Mouse (Mus musculus) ES-E14 (cell line): ENCODE data around the gene Ston1. TPM values are rescaled to one million over a fixed set of nuclear protein-coding genes. Genes with fewer than 3 reads are reported as not detected.

Source experiments
- DNase-seq: peaks from one replicate; pipeline ENCODE4 v3.0.0-alpha.2; 2013; ENCODE audit warnings: low read depth, low spot score
- H3K27ac ChIP-seq: 2 replicates; pipeline ENCODE4 v1.5.1; 2012; ENCODE audit warnings: low read depth, mild to moderate bottlenecking, low read length, moderate library complexity, mixed read lengths; ENCODE audit not compliant: poor library complexity, insufficient read depth, severe bottlenecking
- H3K36me3 ChIP-seq: 2 replicates; pipeline ENCODE4 v1.6.1; 2012; ENCODE audit warnings: mild to moderate bottlenecking, low read length, moderate library complexity, mixed read lengths; ENCODE audit not compliant: control insufficient read depth, poor library complexity, insufficient read depth, severe bottlenecking
- H3K4me1 ChIP-seq, 2 experiments: fragments of 150-350 bp in 1 of 2; sonication (generic) in 1 of 2; 2 replicates each; pipeline ENCODE4 v1.6.1; 2012; ENCODE audit warnings: low read length in 2 of 2, mild to moderate bottlenecking in 1 of 2, mixed read lengths in 1 of 2; ENCODE audit not compliant: control insufficient read depth in 2 of 2, insufficient read depth in 2 of 2, poor library complexity in 1 of 2
- H3K4me3 ChIP-seq, 2 experiments: fragments of 150-350 bp in 1 of 2; sonication (generic) in 1 of 2; 2 replicates each; pipeline ENCODE4 v1.5.1; 2012; ENCODE audit warnings: low read length in 2 of 2, low read depth in 1 of 2, mild to moderate bottlenecking in 1 of 2, mixed read lengths in 1 of 2; ENCODE audit not compliant: insufficient read depth in 1 of 2, poor library complexity in 1 of 2, severe bottlenecking in 1 of 2
- H3K9ac ChIP-seq: 2 replicates; pipeline ENCODE4 v1.6.1; 2012; ENCODE audit warnings: low read depth, mild to moderate bottlenecking, low read length, mixed read lengths; ENCODE audit not compliant: poor library complexity, insufficient read depth, severe bottlenecking
- H3K9me3 ChIP-seq: fragments of 150-350 bp; sonication (generic); 2 replicates; pipeline ENCODE4 v1.6.1; 2012; ENCODE audit warnings: low read depth, mild to moderate bottlenecking, low read length; ENCODE audit not compliant: control insufficient read depth, insufficient read depth
- CHD2 ChIP-seq: IDR thresholded peaks from 2 replicates; pipeline ENCODE4 v1.6.1; 2014; ENCODE audit warnings: mild to moderate bottlenecking, low read depth, low read length, inconsistent platforms
- HCFC1 ChIP-seq: IDR thresholded peaks from 2 replicates; pipeline ENCODE4 v1.6.1; 2012; ENCODE audit warnings: low read length, inconsistent platforms, borderline replicate concordance; ENCODE audit not compliant: insufficient read depth
- MAFK ChIP-seq: IDR thresholded peaks from 2 replicates; pipeline ENCODE4 v1.6.1; 2014; ENCODE audit warnings: mild to moderate bottlenecking, low read depth, low read length, inconsistent platforms; ENCODE audit not compliant: insufficient read depth
- ZC3H11A ChIP-seq: IDR thresholded peaks from 2 replicates; pipeline ENCODE4 v1.6.1; 2012; ENCODE audit warnings: low read depth, mild to moderate bottlenecking, inconsistent platforms, low read length, borderline replicate concordance
- ZNF384 ChIP-seq: IDR thresholded peaks from 2 replicates; pipeline ENCODE4 v1.6.1; 2012; ENCODE audit warnings: low read depth, low read length, inconsistent platforms
- in situ Hi-C, 2 experiments: fragments of 600-800 bp; cut with MboI; formaldehyde crosslinking; loops; one replicate each; pipeline ENCODE4 v1.15.1; 2025; ENCODE audit warnings: low sequenced_read_pairs in 2 of 2, inconsistent platforms in 1 of 2; ENCODE audit not compliant: unreplicated experiment in 2 of 2
- total RNA-seq: library from RNA; depleted of rRNA; stranded (reverse); fragments of 300-350 nt; gene quantifications from 2 replicates; pipeline ENCODE4 v1.2.3, GENCODE M21; 2012; rRNA removed

Ston1 gene
- 4.0 and 4.5 TPM in 2 replicates for total RNA-seq

DNA sequence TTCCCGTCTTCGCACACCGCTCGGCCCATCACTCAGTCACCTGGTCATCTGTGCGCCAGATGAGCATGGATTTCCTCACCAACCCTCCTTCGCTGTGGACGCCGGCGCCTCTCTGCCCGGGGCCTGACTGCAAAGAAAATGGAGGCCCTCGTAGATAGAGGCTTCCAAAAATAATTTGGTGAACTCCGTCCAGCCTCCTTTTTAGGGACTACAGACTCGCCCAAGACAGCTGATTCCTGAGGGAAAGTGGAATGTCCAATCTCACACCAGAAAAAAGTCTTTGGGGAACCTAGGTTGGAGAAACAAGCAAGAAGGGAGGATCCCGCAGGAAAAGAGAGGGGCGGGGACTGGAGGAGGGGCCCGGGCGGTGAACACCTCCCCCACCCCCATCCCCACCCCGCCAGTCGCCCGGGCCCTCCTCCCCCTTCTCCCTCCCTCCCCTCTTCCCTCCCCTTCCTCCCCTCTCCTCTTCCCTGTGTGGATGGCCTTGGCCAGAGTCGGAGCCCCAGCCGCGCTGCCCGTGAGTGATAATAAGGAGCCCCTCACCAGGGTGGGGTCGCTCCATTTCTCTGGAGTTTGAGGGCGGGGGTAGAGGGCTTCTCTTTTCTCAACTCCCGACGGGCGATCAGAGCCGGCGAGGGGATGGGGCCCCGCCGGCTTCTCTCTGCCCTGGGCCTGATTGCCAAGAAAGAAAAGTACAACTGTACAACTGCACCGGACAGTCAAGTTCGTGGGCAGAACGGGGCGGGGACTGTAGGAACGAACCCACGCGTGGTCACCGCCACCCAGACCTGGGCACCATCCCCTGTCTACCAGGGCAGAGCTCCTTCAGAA lies at the start of gene Ston1:
TSS of gene Ston1 (plus strand) at position 463 of the 834 bp plus-strand sequence.
- Histone ChIP-seq H3K9me3 (no peaks in the 10 kb centered on the region), H3K27ac (peak within 1 kb of the TSS; percentile 86), H3K9ac (peak within 1 kb of the TSS; percentile 79), H3K4me1 (peaks cover 1 to 8% of the 10 kb centered on the region in 2 experiments; a peak in 1 of 4 replicates), H3K36me3 (no peaks in the 10 kb centered on the region), H3K4me3 (peak within 1 kb of the TSS; percentile 76 to 85)
- in situ Hi-C loops = no loop called here
- peak; percentile 74 for DNase-seq
- TF ChIP-seq HCFC1 (peak; percentile 48; the same call in 1 of the 2 replicates), CHD2 (no peak)

DNA sequence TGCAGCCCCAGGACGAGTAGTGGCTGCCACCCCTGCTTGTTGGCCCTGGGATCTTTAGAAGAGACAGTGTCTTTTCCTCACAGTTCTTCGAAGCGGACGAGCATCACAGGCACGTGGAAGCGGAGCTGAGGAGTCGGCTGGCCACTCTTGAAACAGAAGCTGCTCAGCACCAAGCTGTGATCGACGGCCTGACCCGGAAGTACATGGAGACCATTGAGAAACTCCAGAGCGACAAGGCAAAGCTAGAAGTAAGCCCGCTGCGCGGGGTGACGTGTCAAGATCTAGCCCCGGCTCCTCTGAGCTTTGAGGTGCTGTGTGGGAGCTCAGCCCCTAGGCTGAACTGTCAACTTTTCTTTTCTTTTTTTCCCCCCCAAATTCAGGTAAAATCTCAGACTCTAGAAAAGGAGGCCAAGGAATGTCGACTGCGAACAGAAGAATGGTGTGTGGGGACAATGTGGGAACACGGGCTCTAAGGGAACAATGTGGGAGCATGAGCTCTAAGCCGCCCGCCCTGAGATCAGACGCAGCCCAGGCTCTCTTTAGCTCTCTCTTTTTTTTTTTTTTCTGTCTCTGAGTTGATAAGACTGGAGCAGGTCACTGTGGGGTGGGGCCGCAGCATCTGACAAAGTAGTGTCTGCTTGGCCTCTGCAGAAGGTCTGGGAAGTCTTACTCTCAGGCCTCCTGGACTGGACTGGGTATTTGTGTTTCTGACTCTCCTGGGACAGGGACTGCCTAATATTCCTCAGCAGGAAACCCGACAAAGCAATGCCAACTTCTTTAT lies 47.9 kb upstream of the Ston1 start:
- no peak for TF ChIP-seq ZNF384
- no peak for TF ChIP-seq ZC3H11A
- TF ChIP-seq MAFK = no peak
- TF ChIP-seq HCFC1 = no peak
- TF ChIP-seq CHD2 = no peak
- H3K9ac ChIP-seq = peak overlapping the region; percentile 30; the same call in 1 of the 2 replicates
- peaks cover 1 to 9% of the 10 kb centered on the region in 2 experiments; a peak in 2 of 4 replicates for H3K4me1 ChIP-seq
- no peak for DNase-seq
- H3K27ac ChIP-seq = no peak overlapping the region
- H3K4me3 ChIP-seq = peak overlapping the region; percentile 28 to 54; a peak in 2 of 4 replicates
- H3K9me3 ChIP-seq = no peaks in the 10 kb centered on the region
- in situ Hi-C loops = no loop called here
- H3K36me3 ChIP-seq = peaks cover 9% of the 10 kb centered on the region

DNA sequence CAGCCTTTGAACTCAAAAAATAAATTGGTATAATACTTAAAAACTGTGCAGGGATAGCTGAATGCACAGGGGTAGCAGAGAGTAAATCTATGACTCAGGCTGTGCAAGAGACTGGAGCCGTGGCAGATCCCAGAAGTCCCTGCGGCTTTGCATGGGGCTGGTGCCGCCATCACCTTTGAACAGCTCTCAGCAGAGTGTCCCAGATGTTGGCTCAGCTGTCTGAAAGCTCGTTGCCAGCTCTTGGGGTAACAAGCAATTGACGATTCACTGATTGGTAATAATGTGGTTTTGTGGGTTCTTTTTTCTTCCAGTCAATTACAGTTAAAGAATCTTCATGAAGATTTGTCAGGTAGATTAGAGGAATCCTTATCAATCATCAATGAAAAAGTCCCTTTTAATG lies 47.1 kb upstream of the Ston1 start:
- Histone ChIP-seq H3K36me3 (peaks cover 8% of the 10 kb centered on the region), H3K4me1 (peaks cover 1 to 9% of the 10 kb centered on the region in 2 experiments; a peak in 2 of 4 replicates), H3K4me3 (no peak overlapping the region), H3K9me3 (no peaks in the 10 kb centered on the region), H3K9ac (no peak overlapping the region), H3K27ac (no peak overlapping the region)
- no peak for DNase-seq
- in situ Hi-C loops = no loop called here
- no peak for TF ChIP-seq ZC3H11A
- TF ChIP-seq HCFC1 = no peak
- no peak for TF ChIP-seq MAFK
- TF ChIP-seq CHD2 = no peak
- TF ChIP-seq ZNF384 = no peak

DNA sequence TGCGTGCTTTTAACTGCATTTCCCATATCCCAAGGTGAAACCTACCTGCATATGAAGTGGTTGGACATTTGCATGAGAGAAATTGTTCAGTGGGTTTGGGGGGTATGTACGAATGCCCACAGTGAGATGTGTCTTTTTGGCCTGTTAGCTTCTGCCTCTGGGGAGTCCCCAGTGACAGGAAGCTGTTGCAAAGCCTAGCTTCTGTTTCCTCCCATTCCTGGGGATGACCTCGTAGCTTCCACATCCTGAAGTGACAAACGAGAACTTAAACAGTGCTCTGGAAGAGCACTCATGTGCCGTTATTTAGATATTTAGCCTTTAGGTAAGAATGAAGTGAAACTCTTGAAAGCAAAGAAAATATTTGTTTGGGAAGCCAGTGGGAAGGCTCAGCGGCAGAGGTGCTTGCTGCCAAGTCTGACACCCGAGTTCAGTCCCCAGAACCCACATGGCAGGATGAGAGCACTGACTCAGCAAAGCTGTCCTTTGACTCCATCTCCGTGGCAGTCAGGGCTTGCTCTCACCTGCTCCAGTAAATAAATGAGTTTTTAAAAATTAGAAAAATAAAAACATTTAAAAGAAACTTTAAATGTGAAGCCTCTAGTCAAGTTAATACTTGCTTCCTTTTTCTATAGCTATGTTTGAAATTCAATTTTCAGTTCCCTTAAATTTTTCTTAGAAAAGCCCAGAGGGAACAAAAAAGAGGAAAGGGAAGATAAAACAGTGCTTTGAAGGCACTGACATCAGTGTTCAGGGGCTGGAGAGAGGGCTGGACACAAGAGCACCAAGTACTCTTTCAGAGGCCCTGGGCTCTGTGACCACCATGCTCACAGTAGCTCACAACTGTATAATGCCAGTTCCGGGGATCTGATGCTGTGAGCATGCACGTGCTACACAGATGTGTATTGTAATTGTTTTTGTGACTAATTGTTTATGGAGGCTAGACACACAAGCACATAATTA lies 46.2 kb upstream of the Ston1 start:
- peaks cover 7% of the 10 kb centered on the region for H3K36me3 ChIP-seq
- no peaks in the 10 kb centered on the region for H3K9me3 ChIP-seq
- no peak overlapping the region for H3K27ac ChIP-seq
- DNase-seq = no peak
- H3K4me3 ChIP-seq = no peak overlapping the region
- H3K4me1 ChIP-seq = peaks cover 1 to 14% of the 10 kb centered on the region in 2 experiments; a peak in 2 of 4 replicates
- no peak for TF ChIP-seq ZNF384
- no peak for TF ChIP-seq CHD2
- TF ChIP-seq HCFC1 = no peak
- TF ChIP-seq ZC3H11A = no peak
- no peak for TF ChIP-seq MAFK
- in situ Hi-C loops = no loop called here
- no peak overlapping the region for H3K9ac ChIP-seq
